Mouse (Mus musculus) kidney, adult 18-20 months (tissue): ENCODE measurements around the gene Evi5.
"Not testable (repeated sequence)": the region's sequence is repeated elsewhere in the genome, so short reads cannot be mapped to it uniquely, and the experiment has no call there.

Experiments
- DNase-seq: peaks from one replicate; pipeline ENCODE4 v3.0.0; 2021

Gene Evi5

GRCm38 (mm10) chr5:107874561-107875260 lies at the start of gene Evi5:
Gene Evi5, minus strand, starts transcription at chr5:107875107.
- DNase-seq: peak; percentile 27

GRCm38 (mm10) chr5:107924564-107924963 lies 49.7 kb upstream of the Evi5 start:
- peak; percentile 32 for DNase-seq

- DNase-seq: no peak
Measured at GRCm38 (mm10) chr5:107922836-107923235, 47.9 kb upstream of the Evi5 start.

- no peak for DNase-seq
Measured at GRCm38 (mm10) chr5:107921400-107922252, 46.7 kb upstream of the Evi5 start.

GRCm38 (mm10) chr5:107915280-107915679 lies 40.4 kb upstream of the Evi5 start:
- DNase-seq: no peak

- DNase-seq: no peak
Measured at GRCm38 (mm10) chr5:107911012-107911411, 36.1 kb upstream of the Evi5 start.

GRCm38 (mm10) chr5:107910084-107910616 lies 35.2 kb upstream of the Evi5 start:
- no peak for DNase-seq

- DNase-seq: no peak
Measured at GRCm38 (mm10) chr5:107909668-107910067, 34.8 kb upstream of the Evi5 start.

GRCm38 (mm10) chr5:107908514-107909110 lies 33.7 kb upstream of the Evi5 start:
- no peak for DNase-seq

- DNase-seq: no peak
Measured at GRCm38 (mm10) chr5:107904325-107904724, 29.4 kb upstream of the Evi5 start.

- no peak for DNase-seq
Measured at GRCm38 (mm10) chr5:107901014-107901615, 26.2 kb upstream of the Evi5 start.

- DNase-seq: peak; percentile 97
Measured at GRCm38 (mm10) chr5:107900206-107901013, 25.5 kb upstream of the Evi5 start, which contains the start of gene Rpl5. Gene Rpl5, plus strand, starts transcription at chr5:107900502.

- no peak for DNase-seq
Measured at GRCm38 (mm10) chr5:107896265-107896664, 21.4 kb upstream of the Evi5 start.

GRCm38 (mm10) chr5:107894676-107895075 lies 19.8 kb upstream of the Evi5 start:
- DNase-seq: no peak

- not testable (repeated sequence) for DNase-seq
Measured at GRCm38 (mm10) chr5:107891515-107891914, 16.6 kb upstream of the Evi5 start.

- peak; percentile 72 for DNase-seq
Measured at GRCm38 (mm10) chr5:107889994-107890888, 15.3 kb upstream of the Evi5 start.

- peak; percentile 62 for DNase-seq
Measured at GRCm38 (mm10) chr5:107880710-107881109, 5.8 kb upstream of the Evi5 start.

GRCm38 (mm10) chr5:107877053-107877452 lies 2.1 kb upstream of the Evi5 start:
- no peak for DNase-seq

- DNase-seq: peak; percentile 21
Measured at GRCm38 (mm10) chr5:107875261-107875611, 329 bp upstream of the Evi5 start.

- peak; percentile 23 for DNase-seq
Measured at GRCm38 (mm10) chr5:107873886-107874302, 1.0 kb downstream of the Evi5 start.

- no peak for DNase-seq
Measured at GRCm38 (mm10) chr5:107873330-107873729, 1.6 kb downstream of the Evi5 start.
